Mouse (Mus musculus) E14TG2a.4 (cell line): ENCODE data around the gene Ticrr.

ENCODE experiments used
- CTCF ChIP-seq: conservative IDR thresholded peaks from 2 replicates; pipeline ENCODE4 v1.5.1; 2014; ENCODE audit warnings: low read length
- NANOG ChIP-seq: IDR thresholded peaks from 2 replicates; pipeline ENCODE4 v1.6.1; 2014; ENCODE audit warnings: borderline replicate concordance, low read length, mixed read lengths
- POU5F1 ChIP-seq: IDR thresholded peaks from 2 replicates; pipeline ENCODE4 v1.6.1; 2014; ENCODE audit warnings: low read length, borderline replicate concordance

DNA sequence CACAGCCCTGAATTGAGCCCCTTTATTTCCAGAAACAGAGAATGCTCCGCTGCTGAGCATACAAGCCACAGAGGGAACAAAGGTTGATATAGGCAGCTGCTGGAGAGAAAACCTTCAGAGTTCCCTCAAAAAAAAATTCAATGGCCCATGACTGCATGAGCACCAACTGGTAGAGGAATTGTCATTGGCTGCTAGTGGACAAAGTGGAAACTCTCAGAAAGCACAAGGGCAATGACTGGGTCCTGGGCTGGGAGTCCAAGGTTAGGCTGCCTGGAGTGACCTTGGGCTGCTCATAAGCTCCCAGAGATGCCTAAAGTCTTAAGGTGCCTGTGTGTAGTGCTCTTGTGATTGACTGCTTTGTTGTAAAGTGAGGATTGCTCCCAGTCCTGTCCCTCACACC is 44.1 kb upstream of the Ticrr start:
- TF ChIP-seq CTCF (no peak), NANOG (no peak), POU5F1 (no peak)
